Mouse (Mus musculus) cerebellum, adult 2 months (tissue): ENCODE results near the gene Wfs1. TPM values are rescaled to one million over a fixed set of nuclear protein-coding genes. Genes with fewer than 3 reads are reported as not detected.

ENCODE experiments used
- DNase-seq, 2 experiments: peaks; one replicate each; pipeline ENCODE4 v3.0.0; 2021
- H3K27ac ChIP-seq: fragments of 200-500 bp; 2 replicates; pipeline ENCODE4 v1.5.1; 2012; ENCODE audit warnings: low read length, control low read depth, inconsistent platforms; ENCODE audit not compliant: insufficient read depth
- H3K27me3 ChIP-seq: fragments of 200-500 bp; 2 replicates; pipeline ENCODE4 v1.6.1; 2012; ENCODE audit warnings: inconsistent platforms, mild to moderate bottlenecking, low read length, moderate library complexity; ENCODE audit not compliant: control insufficient read depth, insufficient read depth
- H3K4me1 ChIP-seq: fragments of 200-500 bp; 2 replicates; pipeline ENCODE4 v1.6.1; 2011; ENCODE audit warnings: low read length; ENCODE audit not compliant: control insufficient read depth, insufficient read depth
- H3K4me3 ChIP-seq: fragments of 200-500 bp; replicated peaks from 2 replicates; pipeline ENCODE3; 2011; ENCODE audit warnings: mild to moderate bottlenecking, low read depth, low read length, control low read depth; ENCODE audit not compliant: insufficient read depth
- CTCF ChIP-seq: fragments of 200-500 bp; IDR thresholded peaks from 2 replicates; pipeline ENCODE4 v1.5.1; 2011; ENCODE audit warnings: low read depth, mild to moderate bottlenecking, control low read depth, low read length, moderate library complexity, borderline replicate concordance; ENCODE audit not compliant: insufficient read depth
- POLR2A ChIP-seq: fragments of 200-500 bp; IDR thresholded peaks from 2 replicates; pipeline ENCODE4 v1.6.1; 2011; ENCODE audit warnings: low read length, control low read depth, borderline replicate concordance; ENCODE audit not compliant: insufficient read depth
- WGBS: fragments of 180-500 bp; shearing (Covaris S2); methylation state at CpG from one replicate; pipeline ENCODE4 v1.1.7; 2018; 5-methylcytosine and 5-hydroxymethylcytosine counted together
- polyA plus RNA-seq: library from polyadenylated mRNA; depleted of rRNA; stranded (reverse); fragments of >200 nt; gene quantifications from 2 replicates; pipeline ENCODE4 v1.2.3, GENCODE M21; 2012

Wfs1 gene
- polyA plus RNA-seq, 1 experiment: 27.2 TPM

GRCm38 (mm10) chr5:36997996-36998395, 9.0 kb upstream of the Wfs1 start:
- Histone ChIP-seq H3K4me1 (no peaks in the 10 kb centered on the region), H3K27me3 (no peaks in the 10 kb centered on the region), H3K27ac (no peak overlapping the region), H3K4me3 (no peak overlapping the region)
- TF ChIP-seq POLR2A (no peak), CTCF (no peak)
- WGBS: 32% methylated on average over 5 of the region's 5 CpGs
- DNase-seq: no peak

GRCm38 (mm10) chr5:36996410-36996809, 7.4 kb upstream of the Wfs1 start:
- no peak for DNase-seq
- TF ChIP-seq CTCF: no peak
- no peak for TF ChIP-seq POLR2A
- H3K27ac ChIP-seq: no peak overlapping the region
- WGBS: 87% methylated on average over 14 of the region's 14 CpGs
- H3K27me3 ChIP-seq: no peaks in the 10 kb centered on the region
- no peak overlapping the region for H3K4me3 ChIP-seq
- H3K4me1 ChIP-seq: no peaks in the 10 kb centered on the region

GRCm38 (mm10) chr5:36990631-36991350, 1.8 kb upstream of the Wfs1 start:
- DNase-seq: peak in 1 of 2 experiments; percentile 5
- 86% methylated on average over 3 of the region's 3 CpGs for WGBS
- H3K27me3 ChIP-seq: no peaks in the 10 kb centered on the region
- no peak overlapping the region for H3K27ac ChIP-seq
- H3K4me3 ChIP-seq: no peak overlapping the region
- no peak for TF ChIP-seq CTCF
- TF ChIP-seq POLR2A: no peak
- peaks cover 4% of the 10 kb centered on the region; the same call in 1 of the 2 replicates for H3K4me1 ChIP-seq

- DNase-seq: no peak
- H3K4me1 ChIP-seq: peaks cover 4% of the 10 kb centered on the region; the same call in 1 of the 2 replicates
- no peak overlapping the region for H3K4me3 ChIP-seq
- 72% methylated on average over 3 of the region's 3 CpGs for WGBS
- no peak overlapping the region for H3K27ac ChIP-seq
- H3K27me3 ChIP-seq: no peaks in the 10 kb centered on the region
- no peak for TF ChIP-seq POLR2A
- TF ChIP-seq CTCF: no peak
These were observed 1.2 kb upstream of the Wfs1 start for GRCm38 (mm10) chr5:36990196-36990595.

GRCm38 (mm10) chr5:36989625-36989977, 596 bp upstream of the Wfs1 start:
- 18% methylated on average over 3 of the region's 3 CpGs for WGBS
- Histone ChIP-seq H3K4me3 (no peak overlapping the region), H3K27ac (no peak overlapping the region), H3K27me3 (no peaks in the 10 kb centered on the region), H3K4me1 (peaks cover 4% of the 10 kb centered on the region; the same call in 1 of the 2 replicates)
- TF ChIP-seq POLR2A: no peak
- no peak for TF ChIP-seq CTCF
- peak in 1 of 2 experiments; percentile 12 for DNase-seq

- peak overlapping the region; percentile 88 for H3K4me3 ChIP-seq
- 15% methylated on average over 24 of the region's 24 CpGs for WGBS
- TF ChIP-seq POLR2A (no peak), CTCF (no peak)
- H3K4me1 ChIP-seq: peaks cover 4% of the 10 kb centered on the region; the same call in 1 of the 2 replicates
- DNase-seq: no peak
- H3K27me3 ChIP-seq: no peaks in the 10 kb centered on the region
- H3K27ac ChIP-seq: no peak overlapping the region
These were observed 753 bp downstream of the Wfs1 start for GRCm38 (mm10) chr5:36988124-36988780.

- no peaks in the 10 kb centered on the region for H3K27me3 ChIP-seq
- 31% methylated on average over 1 of the region's 1 CpGs for WGBS
- no peak overlapping the region for H3K4me3 ChIP-seq
- H3K4me1 ChIP-seq: peaks cover 4% of the 10 kb centered on the region; the same call in 1 of the 2 replicates
- no peak overlapping the region for H3K27ac ChIP-seq
- TF ChIP-seq POLR2A (no peak), CTCF (no peak)
- DNase-seq: no peak
These were observed 2.4 kb downstream of the Wfs1 start for GRCm38 (mm10) chr5:36986617-36987016.

- Histone ChIP-seq H3K4me3 (no peak overlapping the region), H3K4me1 (no peaks in the 10 kb centered on the region), H3K27me3 (no peaks in the 10 kb centered on the region), H3K27ac (no peak overlapping the region)
- TF ChIP-seq CTCF (no peak), POLR2A (no peak)
- no peak for DNase-seq
- 74% methylated on average over 4 of the region's 4 CpGs for WGBS
These were observed 6.7 kb downstream of the Wfs1 start for GRCm38 (mm10) chr5:36982271-36982670.

- Histone ChIP-seq H3K4me1 (no peaks in the 10 kb centered on the region), H3K27me3 (no peaks in the 10 kb centered on the region), H3K4me3 (no peak overlapping the region), H3K27ac (no peak overlapping the region)
- 74% methylated on average over 7 of the region's 7 CpGs for WGBS
- no peak for DNase-seq
- TF ChIP-seq CTCF (no peak), POLR2A (no peak)
These were observed 9.4 kb downstream of the Wfs1 start for GRCm38 (mm10) chr5:36979631-36980030.
